ENCODE assay signal across 9 mouse cellular contexts in genomic region chr10:37047661-37048098, GRCm38 (mm10).
A peak's percentile ranks its signal among the peaks of the same experiment; 100 is the strongest.
DNase-seq lines count a peak whose midpoint lies in the region; ATAC-seq lines count a peak whose summit lies in the region.
"Had no signal": no experiment of that assay in that cellular context is flagged by ENCODE, and none has a peak within 500 bp of the region (broad histone marks: within the 10 kb centered on the region; RNA-seq: fewer than 3 reads in every experiment).

No protein-coding gene starts in this region.

- no peak for DNase-seq in embryonic facial prominence, embryonic 10.5 days (ENCODE audit: low spot score)
- peak; percentile 73 for DNase-seq in NIH3T3 (ENCODE audit: low read depth)
- DNase-seq in frontal cortex, postnatal 14 days (ENCODE audit: low spot score in 2 of 2): peak; percentile 12 to 22
- peak; percentile 12 to 93 for DNase-seq in left cerebral cortex, postnatal 25 days (ENCODE audit: low spot score in 2 of 2)
- DNase-seq in thymus, adult 18-20 months: no peak
- no peak for DNase-seq in adipocyte (ENCODE audit: low spot score)
- DNase-seq: liver, embryonic 13.5 days had no signal

- peak overlapping the region; percentile 43; the same call in 1 of the 2 replicates for H3K27ac ChIP-seq in embryonic facial prominence, embryonic 12.5 days
- no peak overlapping the region for H3K27ac ChIP-seq in embryonic facial prominence, embryonic 10.5 days (replicated peaks)
- H3K27ac ChIP-seq: liver, embryonic 13.5 days had no signal

- intact Hi-C loops in left cerebral cortex, postnatal 25 days (cut with DNase I): no loop called here

- no peak for ATAC-seq in embryonic facial prominence, embryonic 12.5 days (ENCODE audit: insufficient number of reproducible peaks, insufficient read depth, low FRiP score, low TSS enrichment)
- ATAC-seq in erythroid progenitor cell, adult 5-6 weeks (replicated peaks; ENCODE audit: low FRiP score, poor library complexity, severe bottlenecking): no peak

- no peaks in the 10 kb centered on the region for H3K36me3 ChIP-seq in embryonic facial prominence, embryonic 12.5 days
- no peaks in the 10 kb centered on the region for H3K36me3 ChIP-seq in embryonic facial prominence, embryonic 10.5 days (replicated peaks)
- H3K36me3 ChIP-seq: liver, embryonic 13.5 days had no signal

- 56% methylated on average over 8 of the region's 8 CpGs for WGBS in embryonic facial prominence, embryonic 12.5 days
- 86% methylated on average over 8 of the region's 8 CpGs for WGBS in embryonic facial prominence, embryonic 10.5 days

- no peak overlapping the region for H3K9ac ChIP-seq in embryonic facial prominence, embryonic 12.5 days
- H3K9ac ChIP-seq: liver, embryonic 13.5 days had no signal

- no peak overlapping the region for H3K4me2 ChIP-seq in embryonic facial prominence, embryonic 12.5 days (replicated peaks)
- H3K4me2 ChIP-seq: liver, embryonic 13.5 days had no signal

- H3K4me3 ChIP-seq in embryonic facial prominence, embryonic 12.5 days: no peak overlapping the region
- H3K4me3 ChIP-seq in embryonic facial prominence, embryonic 10.5 days: no peak overlapping the region
- H3K4me3 ChIP-seq: liver, embryonic 13.5 days had no signal

- no peaks in the 10 kb centered on the region for H3K4me1 ChIP-seq in embryonic facial prominence, embryonic 12.5 days
- no peaks in the 10 kb centered on the region for H3K4me1 ChIP-seq in embryonic facial prominence, embryonic 10.5 days
- H3K4me1 ChIP-seq: liver, embryonic 13.5 days had no signal

- no peaks in the 10 kb centered on the region for H3K9me3 ChIP-seq in embryonic facial prominence, embryonic 12.5 days
- H3K9me3 ChIP-seq in embryonic facial prominence, embryonic 10.5 days: no peaks in the 10 kb centered on the region
- H3K9me3 ChIP-seq: liver, embryonic 13.5 days had no signal

- no peaks in the 10 kb centered on the region for H3K27me3 ChIP-seq in embryonic facial prominence, embryonic 12.5 days
- H3K27me3 ChIP-seq in embryonic facial prominence, embryonic 10.5 days (replicated peaks; ENCODE audit: low read depth, poor library complexity, severe bottlenecking): no peaks in the 10 kb centered on the region
- H3K27me3 ChIP-seq: liver, embryonic 13.5 days had no signal

Comparison
In these comparisons a context has a peak if more than half of its experiments do, and no peak if none do; other contexts are left out.
1. DNase-seq: peak in NIH3T3 (single experiment), frontal cortex, postnatal 14 days (2 of 2) and left cerebral cortex, postnatal 25 days (2 of 2); none in embryonic facial prominence, embryonic 10.5 days (single experiment), thymus, adult 18-20 months (0 of 2) and adipocyte (single experiment).